Mouse (Mus musculus) MEL (cell line): Measurements from ENCODE around the gene Tbc1d2b. TPM values are rescaled to one million over a fixed set of nuclear protein-coding genes. Genes with fewer than 3 reads are reported as not detected.

ENCODE experiments used
- DNase-seq: peaks from one replicate; pipeline ENCODE4 v3.0.0; 2011; ENCODE audit warnings: low read depth, low spot score
- H3K27ac ChIP-seq: 2 replicates; pipeline ENCODE4 v1.5.1; 2012; ENCODE audit warnings: low read depth, mild to moderate bottlenecking, control low read depth, low read length, moderate library complexity; ENCODE audit not compliant: control insufficient read depth
- H3K27me3 ChIP-seq, 2 experiments: fragments of 150-350 bp in 1 of 2; sonication (generic) in 1 of 2; 2 replicates each; pipeline ENCODE4 v1.6.1; 2012; ENCODE audit warnings: low read length in 2 of 2, mild to moderate bottlenecking in 2 of 2, improper control_type of control experiment in 1 of 2, moderate library complexity in 1 of 2; ENCODE audit not compliant: insufficient read depth in 2 of 2, control insufficient read depth in 1 of 2
- H3K36me3 ChIP-seq, 2 experiments: 2 replicates each; pipeline ENCODE4 v1.6.1; 2012 to 2014; ENCODE audit warnings: low read length in 2 of 2, improper control_type of control experiment in 1 of 2, inconsistent platforms in 1 of 2, mild to moderate bottlenecking in 1 of 2; ENCODE audit not compliant: insufficient read depth in 2 of 2, control insufficient read depth in 1 of 2
- H3K4me1 ChIP-seq, 2 experiments: fragments of 150-350 bp in 1 of 2; sonication (generic) in 1 of 2; 2 replicates each; pipeline ENCODE4 v1.6.1; 2012; ENCODE audit warnings: low read length in 2 of 2, improper control_type of control experiment in 1 of 2, mild to moderate bottlenecking in 1 of 2; ENCODE audit not compliant: insufficient read depth in 2 of 2, control insufficient read depth in 1 of 2
- H3K4me3 ChIP-seq, 2 experiments: fragments of 150-350 bp in 1 of 2; sonication (generic) in 1 of 2; 2 replicates each; pipeline ENCODE4 v1.5.1; 2012; ENCODE audit warnings: low read depth in 2 of 2, low read length in 2 of 2, mild to moderate bottlenecking in 2 of 2, moderate library complexity in 2 of 2, control low read depth in 1 of 2, improper control_type of control experiment in 1 of 2; ENCODE audit not compliant: control insufficient read depth in 1 of 2, insufficient read depth in 1 of 2
- H3K79me2 ChIP-seq: 2 replicates; pipeline ENCODE4 v1.6.1; 2012; ENCODE audit warnings: mild to moderate bottlenecking, low read length, moderate library complexity; ENCODE audit not compliant: control insufficient read depth, poor library complexity, insufficient read depth
- H3K9ac ChIP-seq: 2 replicates; pipeline ENCODE4 v1.6.1; 2012; ENCODE audit warnings: low read depth, mild to moderate bottlenecking, control low read depth, low read length, moderate library complexity; ENCODE audit not compliant: control insufficient read depth, poor library complexity, severe bottlenecking
- H3K9me3 ChIP-seq: fragments of 150-350 bp; sonication (generic); replicated peaks from 2 replicates; pipeline ENCODE4 v1.6.1; 2012; ENCODE audit warnings: mild to moderate bottlenecking, low read length, improper control_type of control experiment, moderate library complexity; ENCODE audit not compliant: insufficient read depth
- BHLHE40 ChIP-seq: IDR thresholded peaks from 2 replicates; pipeline ENCODE4 v1.6.1; 2012; ENCODE audit warnings: low read depth, mild to moderate bottlenecking, inconsistent platforms, low read length, improper control_type of control experiment, borderline replicate concordance
- CHD1 ChIP-seq: IDR thresholded peaks from 2 replicates; pipeline ENCODE4 v1.6.1; 2012; ENCODE audit warnings: low read depth, mild to moderate bottlenecking, inconsistent platforms, low read length, improper control_type of control experiment
- CHD2 ChIP-seq: IDR thresholded peaks from 2 replicates; pipeline ENCODE4 v1.6.1; 2011; ENCODE audit warnings: low read length, improper control_type of control experiment
- E2F4 ChIP-seq: IDR thresholded peaks from 2 replicates; pipeline ENCODE4 v1.6.1; 2011; ENCODE audit warnings: low read depth, low read length, improper control_type of control experiment, borderline replicate concordance
- ELF1 ChIP-seq: IDR thresholded peaks from 2 replicates; pipeline ENCODE4 v1.6.1; 2014; ENCODE audit warnings: low read depth, mild to moderate bottlenecking, inconsistent platforms, low read length, improper control_type of control experiment, moderate library complexity
- EP300 ChIP-seq, 2 experiments: IDR thresholded peaks; 2 replicates each; pipeline ENCODE4 v1.6.1; 2011; ENCODE audit warnings: improper control_type of control experiment in 2 of 2, low read length in 2 of 2, low read depth in 1 of 2, mild to moderate bottlenecking in 1 of 2
- ETS1 ChIP-seq: IDR thresholded peaks from 2 replicates; pipeline ENCODE4 v1.6.1; 2012; ENCODE audit warnings: low read depth, mild to moderate bottlenecking, inconsistent platforms, low read length, improper control_type of control experiment, moderate library complexity
- GATA1 ChIP-seq: IDR thresholded peaks from 2 replicates; pipeline ENCODE4 v1.6.1; 2011; ENCODE audit warnings: low read depth, low read length, improper control_type of control experiment
- HCFC1 ChIP-seq: IDR thresholded peaks from 2 replicates; pipeline ENCODE4 v1.6.1; 2012; ENCODE audit warnings: low read depth, mild to moderate bottlenecking, inconsistent platforms, low read length, improper control_type of control experiment, moderate library complexity
- JUND ChIP-seq: IDR thresholded peaks from 2 replicates; pipeline ENCODE4 v1.6.1; 2011; ENCODE audit warnings: low read depth, mild to moderate bottlenecking, improper control_type of control experiment, low read length
- KAT2A ChIP-seq: conservative IDR thresholded peaks from 2 replicates; pipeline ENCODE4 v1.6.1; 2012; ENCODE audit warnings: low read depth, low read length, improper control_type of control experiment, inconsistent platforms
- MAX ChIP-seq: IDR thresholded peaks from 2 replicates; pipeline ENCODE4 v1.6.1; 2011; ENCODE audit warnings: low read length, improper control_type of control experiment
- MAZ ChIP-seq: IDR thresholded peaks from 2 replicates; pipeline ENCODE4 v1.6.1; 2012; ENCODE audit warnings: low read depth, mild to moderate bottlenecking, inconsistent platforms, low read length, improper control_type of control experiment
- MEF2A ChIP-seq: IDR thresholded peaks from 2 replicates; pipeline ENCODE4 v1.6.1; 2014; ENCODE audit warnings: low read depth, mild to moderate bottlenecking, inconsistent platforms, low read length, improper control_type of control experiment; ENCODE audit not compliant: poor library complexity, insufficient replicate concordance, severe bottlenecking; ENCODE audit errors: extremely low read depth
- MXI1 ChIP-seq: IDR thresholded peaks from 2 replicates; pipeline ENCODE4 v1.6.1; 2011; ENCODE audit warnings: mild to moderate bottlenecking, low read depth, low read length, improper control_type of control experiment
- MYB ChIP-seq: IDR thresholded peaks from 2 replicates; pipeline ENCODE4 v1.6.1; 2011; ENCODE audit warnings: mild to moderate bottlenecking, low read depth, low read length, improper control_type of control experiment
- NRF1 ChIP-seq: IDR thresholded peaks from 2 replicates; pipeline ENCODE4 v1.6.1; 2014; ENCODE audit warnings: low read depth, mild to moderate bottlenecking, inconsistent platforms, low read length, improper control_type of control experiment, moderate library complexity; ENCODE audit not compliant: poor library complexity, insufficient read depth, severe bottlenecking
- POLR2A ChIP-seq, 2 experiments: IDR thresholded peaks; 2 replicates each; pipeline ENCODE4 v1.6.1; 2011 to 2012; ENCODE audit warnings: low read length in 2 of 2, mild to moderate bottlenecking in 2 of 2, control low read depth in 1 of 2, improper control_type of control experiment in 1 of 2, low read depth in 1 of 2, moderate library complexity in 1 of 2; ENCODE audit not compliant: control insufficient read depth in 1 of 2, insufficient read depth in 1 of 2, poor library complexity in 1 of 2
- POLR2AphosphoS2 ChIP-seq: IDR thresholded peaks from 2 replicates; pipeline ENCODE4 v1.6.1; 2011; ENCODE audit warnings: low read length, improper control_type of control experiment
- POLR2AphosphoS5 ChIP-seq: IDR thresholded peaks from 2 replicates; pipeline ENCODE4 v1.6.1; 2012; ENCODE audit warnings: low read depth, borderline replicate concordance, mild to moderate bottlenecking, inconsistent platforms, low read length, moderate library complexity, mixed read lengths
- RAD21 ChIP-seq: IDR thresholded peaks from 2 replicates; pipeline ENCODE4 v1.6.1; 2011; ENCODE audit warnings: mild to moderate bottlenecking, low read depth, low read length, improper control_type of control experiment
- RCOR1 ChIP-seq: IDR thresholded peaks from 2 replicates; pipeline ENCODE4 v1.6.1; 2012; ENCODE audit warnings: low read depth, mild to moderate bottlenecking, inconsistent platforms, low read length, improper control_type of control experiment
- SIN3A ChIP-seq: IDR thresholded peaks from 2 replicates; pipeline ENCODE4 v1.6.1; 2012; ENCODE audit warnings: low read length, improper control_type of control experiment, inconsistent platforms
- SMC3 ChIP-seq: IDR thresholded peaks from 2 replicates; pipeline ENCODE4 v1.6.1; 2011; ENCODE audit warnings: low read depth, low read length, improper control_type of control experiment
- TBP ChIP-seq: IDR thresholded peaks from 2 replicates; pipeline ENCODE4 v1.8.0; 2011; ENCODE audit warnings: low read depth, low read length, improper control_type of control experiment
- TCF12 ChIP-seq: IDR thresholded peaks from 2 replicates; pipeline ENCODE4 v1.6.1; 2014; ENCODE audit warnings: low read depth, mild to moderate bottlenecking, inconsistent platforms, low read length, improper control_type of control experiment, moderate library complexity
- UBTF ChIP-seq: IDR thresholded peaks from 2 replicates; pipeline ENCODE4 v1.6.1; 2012; ENCODE audit warnings: low read depth, mild to moderate bottlenecking, inconsistent platforms, low read length, improper control_type of control experiment, moderate library complexity, borderline replicate concordance; ENCODE audit not compliant: insufficient read depth
- USF1 ChIP-seq: IDR thresholded peaks from 2 replicates; pipeline ENCODE4 v1.6.1; 2014; ENCODE audit warnings: low read depth, mild to moderate bottlenecking, inconsistent platforms, low read length, improper control_type of control experiment, moderate library complexity
- ZC3H11A ChIP-seq: IDR thresholded peaks from 2 replicates; pipeline ENCODE4 v1.6.1; 2012; ENCODE audit warnings: low read depth, mild to moderate bottlenecking, inconsistent platforms, low read length, improper control_type of control experiment
- ZKSCAN1 ChIP-seq: IDR thresholded peaks from 2 replicates; pipeline ENCODE4 v1.6.1; 2012; ENCODE audit warnings: low read depth, mild to moderate bottlenecking, inconsistent platforms, low read length, improper control_type of control experiment, moderate library complexity
- ZMIZ1 ChIP-seq: IDR thresholded peaks from 2 replicates; pipeline ENCODE4 v1.6.1; 2012; ENCODE audit warnings: low read depth, mild to moderate bottlenecking, inconsistent platforms, low read length, improper control_type of control experiment, moderate library complexity
- ZNF384 ChIP-seq: IDR thresholded peaks from 2 replicates; pipeline ENCODE4 v1.6.1; 2012; ENCODE audit warnings: low read depth, mild to moderate bottlenecking, inconsistent platforms, low read length, improper control_type of control experiment
- polyA plus RNA-seq, 2 experiments: library from polyadenylated mRNA; stranded (reverse) in 1 of 2; unstranded in 1 of 2; fragments of >175 nt in 1 of 2; fragments of >200 nt in 1 of 2; gene quantifications; 2 replicates each; pipeline versions ENCODE4 v1.2.1 to v1.2.4; 2012; ENCODE audit warnings: low replicate concordance in 2 of 2, low read depth in 1 of 2; ENCODE audit not compliant: insufficient read length in 2 of 2, insufficient read depth in 1 of 2, missing spikeins in 1 of 2
- total RNA-seq: library from RNA; depleted of rRNA; stranded (reverse); fragments of 300-350 nt; gene quantifications from 2 replicates; pipeline ENCODE4 v1.2.3, GENCODE M21; 2012

Gene Tbc1d2b
- total and polyA plus RNA-seq, 3 experiments = 7.1 to 12.6 TPM; not detected in 1

DNA sequence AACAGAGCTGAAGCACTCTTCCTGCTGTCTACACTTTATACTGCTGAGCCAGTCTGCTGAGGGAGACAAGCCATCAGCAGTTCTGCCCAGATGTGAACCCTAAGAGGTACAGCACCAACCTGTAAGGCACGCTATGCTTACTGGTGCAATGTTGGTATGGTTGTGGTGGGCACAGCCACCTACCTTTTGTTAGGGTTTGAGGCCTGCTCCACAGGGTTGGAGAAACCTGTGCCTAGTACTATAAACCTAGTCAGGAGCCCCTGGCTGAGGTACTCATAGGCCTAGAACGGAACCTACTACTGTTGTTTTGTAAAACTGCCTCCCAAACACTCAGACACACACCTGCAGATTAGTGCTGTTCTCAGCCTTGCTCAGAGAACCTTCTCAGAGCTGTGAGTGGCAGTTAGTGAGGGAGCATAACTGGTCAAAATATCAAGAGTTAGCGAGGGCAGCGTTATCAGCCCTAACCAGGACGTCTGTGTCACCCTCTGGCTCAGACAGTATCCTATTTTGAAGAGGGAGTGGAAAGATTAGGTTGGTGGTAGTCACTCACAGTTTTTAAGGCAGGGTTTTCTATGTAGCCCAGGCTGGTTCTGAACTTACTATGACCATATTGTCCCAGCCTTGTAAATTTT lies 20.3 kb downstream of the Tbc1d2b start (continued):
- TF ChIP-seq ELF1 (no peak), USF1 (no peak), POLR2A (IDR thresholded peaks at IDR 0.05; ENCODE audit: control insufficient read depth in 1 of 2, insufficient read depth in 1 of 2, low read depth in 1 of 2, low read length in 2 of 2, poor library complexity in 1 of 2) (peak in 1 of 2 experiments; percentile 58; a peak in 2 of 4 replicates), GATA1 (peak; percentile 95), EP300 (IDR thresholded peaks at IDR 0.05; ENCODE audit: low read depth in 1 of 2, low read length in 2 of 2) (peak; percentile 92 to 96), POLR2AphosphoS5 (no peak), MYB (peak; percentile 90), ZKSCAN1 (no peak), CHD1 (no peak), TBP (peak; percentile 52; the same call in 1 of the 2 replicates), ZC3H11A (no peak), MXI1 (no peak), NRF1 (no peak), ETS1 (peak; percentile 93)
- TF ChIP-seq, all 39 proteins: peak for 15

DNA sequence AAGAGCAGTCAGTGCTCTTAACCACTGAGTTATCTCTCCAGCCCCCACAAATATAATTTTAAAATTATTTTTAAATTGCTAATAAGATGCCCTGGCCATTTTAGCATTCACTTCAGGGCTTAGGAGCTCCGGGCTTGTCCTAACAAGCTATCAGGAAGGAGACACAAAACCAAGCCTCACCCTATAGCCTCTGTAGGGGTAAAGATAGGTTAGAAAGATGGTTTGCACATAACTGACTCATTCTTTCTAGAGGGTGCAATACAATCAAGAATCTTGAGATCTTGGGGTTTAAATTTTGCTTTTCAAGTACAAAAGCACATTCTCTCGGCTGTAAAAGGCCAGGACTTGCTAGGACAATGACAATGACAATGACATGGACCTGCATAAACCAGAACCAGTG lies 21.6 kb downstream of the Tbc1d2b start:
- peaks cover 33 to 49% of the 10 kb centered on the region in 2 experiments for H3K4me1 ChIP-seq
- H3K36me3 ChIP-seq = peaks cover 1 to 51% of the 10 kb centered on the region in 2 experiments
- TF ChIP-seq SIN3A (0 out of 2 replicates have a peak, but pooled peaks have one; percentile 9), POLR2AphosphoS2 (no peak), NRF1 (no peak), RCOR1 (no peak), E2F4 (no peak), JUND (no peak), SMC3 (no peak), POLR2A (IDR thresholded peaks at IDR 0.05; ENCODE audit: control insufficient read depth in 1 of 2, insufficient read depth in 1 of 2, low read depth in 1 of 2, low read length in 2 of 2, poor library complexity in 1 of 2) (no peak), CHD1 (no peak), ZNF384 (no peak), ZC3H11A (no peak), UBTF (no peak), MXI1 (no peak), CHD2 (no peak), TBP (0 out of 2 replicates have a peak, but pooled peaks have one; percentile 30), HCFC1 (no peak), KAT2A (no peak), MAZ (no peak), MEF2A (no peak), ZKSCAN1 (no peak), MAX (no peak), POLR2AphosphoS5 (no peak), ZMIZ1 (no peak), GATA1 (peak; percentile 44; the same call in 1 of the 2 replicates), TCF12 (no peak), RAD21 (no peak), EP300 (IDR thresholded peaks at IDR 0.05; ENCODE audit: low read depth in 1 of 2, low read length in 2 of 2) (peak; percentile 69 to 78), BHLHE40 (no peak), USF1 (no peak)

More for the DNA sequence above, 21.6 kb downstream of the Tbc1d2b start:
- Histone ChIP-seq H3K79me2 (no peaks in the 10 kb centered on the region; the same call in 1 of the 2 replicates), H3K9ac (peak overlapping the region; percentile 51), H3K4me3 (no peak overlapping the region; a peak in 1 of 4 replicates), H3K27ac (peak overlapping the region; percentile 96), H3K9me3 (no peaks in the 10 kb centered on the region), H3K27me3 (no peaks in the 10 kb centered on the region)
- peak; percentile 53 for DNase-seq
